Mouse (Mus musculus): ENCODE data around the gene Rufy2. TPM values are rescaled to one million over a fixed set of nuclear protein-coding genes. Genes with fewer than 3 reads are reported as not detected.

The Rufy2 gene
- polyA plus RNA-seq, 1 experiment from 2014 or later, result 17.7 TPM

- no peak overlapping the region for H3K27ac ChIP-seq
- no peaks in the 10 kb centered on the region for H3K36me3 ChIP-seq
- H3K9me3 ChIP-seq, result no peaks in the 10 kb centered on the region
- peaks cover under 1% of the 10 kb centered on the region; the same call in 1 of the 2 replicates for H3K4me1 ChIP-seq
- H3K27me3 ChIP-seq (ENCODE audit: insufficient read depth, poor library complexity, severe bottlenecking), result peaks cover 16% of the 10 kb centered on the region; the same call in 1 of the 2 replicates
- H3K4me3 ChIP-seq, result no peak overlapping the region
- DNase-seq (ENCODE audit: low spot score), result no peak
- WGBS, result 87% methylated on average over 5 of the region's 5 CpGs
These were observed 82.7 kb downstream of the Rufy2 start for GRCm38 (mm10) chr10:63062696-63063095.

DNA sequence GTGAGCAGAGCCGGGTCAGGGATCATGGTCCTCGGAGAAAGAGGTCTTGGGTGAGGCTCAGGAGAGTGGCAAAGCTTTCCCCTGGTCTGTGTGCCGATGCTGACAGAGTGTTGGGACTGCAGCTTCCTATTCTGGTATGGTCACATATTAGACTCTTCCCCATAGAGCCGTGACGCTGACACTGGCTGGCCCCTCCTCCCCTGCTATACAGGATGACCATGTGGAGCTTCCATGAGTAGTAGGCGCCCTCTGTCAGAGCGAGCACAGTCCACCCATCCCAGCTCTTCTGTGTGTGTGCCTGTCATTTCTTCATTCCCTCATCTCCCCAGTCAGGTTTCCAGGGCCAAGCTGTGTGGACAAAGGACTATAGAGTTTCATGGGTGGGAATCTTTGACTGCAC, 83.3 kb downstream of the Rufy2 start:
- Histone ChIP-seq H3K4me1 (no peaks in the 10 kb centered on the region), H3K27ac (no peak overlapping the region), H3K4me3 (no peak overlapping the region), H3K27me3 (ENCODE audit: insufficient read depth, poor library complexity, severe bottlenecking) (peaks cover 11% of the 10 kb centered on the region; the same call in 1 of the 2 replicates), H3K9me3 (no peaks in the 10 kb centered on the region), H3K36me3 (no peaks in the 10 kb centered on the region)
- DNase-seq (ENCODE audit: low spot score), result no peak
- 74% methylated on average over 7 of the region's 7 CpGs for WGBS

DNA sequence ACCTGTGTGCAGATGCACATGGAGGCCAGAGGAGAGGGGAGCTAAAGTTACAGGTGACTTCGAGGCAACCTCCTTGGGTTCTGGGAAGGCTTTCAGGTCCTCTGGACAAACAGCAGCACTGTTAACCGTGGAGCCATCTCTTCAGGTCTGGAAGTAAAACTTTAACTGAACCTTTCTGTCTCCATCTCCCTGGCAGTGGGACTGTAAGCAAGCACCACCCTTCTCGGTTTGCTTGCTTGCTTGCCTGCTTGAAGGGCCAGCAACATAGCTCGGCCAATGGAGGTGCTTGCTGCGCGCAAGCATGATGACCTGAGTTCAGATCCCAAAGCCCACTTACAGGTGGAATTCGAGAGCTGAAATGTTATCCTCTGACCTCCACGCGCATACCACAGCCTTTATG, 84.5 kb downstream of the Rufy2 start:
- peaks cover 7% of the 10 kb centered on the region; the same call in 1 of the 2 replicates for H3K27me3 ChIP-seq (ENCODE audit: insufficient read depth, poor library complexity, severe bottlenecking)
- no peak overlapping the region for H3K27ac ChIP-seq
- 76% methylated on average over 9 of the region's 9 CpGs for WGBS

DNA sequence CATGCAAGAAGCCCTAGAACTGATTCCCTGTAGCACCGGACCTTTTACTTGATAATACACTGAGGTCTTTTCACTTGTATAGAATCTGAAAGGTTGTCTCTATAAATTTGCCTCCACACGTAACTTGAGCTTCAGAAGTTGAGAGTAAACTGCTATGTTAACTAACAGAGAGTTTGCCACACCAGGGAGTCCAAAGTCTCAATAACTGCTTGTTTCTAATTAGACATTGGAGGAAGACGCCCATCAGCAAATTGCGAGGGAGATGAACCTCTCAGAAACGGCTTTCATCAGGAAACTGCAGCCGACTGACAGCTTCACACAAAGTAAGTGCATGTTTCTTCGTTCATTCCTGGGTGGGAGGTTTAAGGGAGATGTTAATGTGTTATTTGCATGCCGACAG, 85.5 kb downstream of the Rufy2 start:
- WGBS, result 67% methylated on average over 8 of the region's 8 CpGs
- Histone ChIP-seq H3K36me3 (no peaks in the 10 kb centered on the region), H3K27me3 (ENCODE audit: insufficient read depth, poor library complexity, severe bottlenecking) (peaks cover 7% of the 10 kb centered on the region; the same call in 1 of the 2 replicates), H3K4me3 (no peak overlapping the region), H3K4me1 (no peaks in the 10 kb centered on the region), H3K9me3 (no peaks in the 10 kb centered on the region), H3K27ac (no peak overlapping the region)
- DNase-seq (ENCODE audit: low spot score), result no peak

More for the DNA sequence above, 84.5 kb downstream of the Rufy2 start:
- no peak for DNase-seq (ENCODE audit: low spot score)
- no peak overlapping the region for H3K4me3 ChIP-seq
- no peaks in the 10 kb centered on the region for H3K4me1 ChIP-seq
- no peaks in the 10 kb centered on the region for H3K9me3 ChIP-seq
- no peaks in the 10 kb centered on the region for H3K36me3 ChIP-seq

DNA sequence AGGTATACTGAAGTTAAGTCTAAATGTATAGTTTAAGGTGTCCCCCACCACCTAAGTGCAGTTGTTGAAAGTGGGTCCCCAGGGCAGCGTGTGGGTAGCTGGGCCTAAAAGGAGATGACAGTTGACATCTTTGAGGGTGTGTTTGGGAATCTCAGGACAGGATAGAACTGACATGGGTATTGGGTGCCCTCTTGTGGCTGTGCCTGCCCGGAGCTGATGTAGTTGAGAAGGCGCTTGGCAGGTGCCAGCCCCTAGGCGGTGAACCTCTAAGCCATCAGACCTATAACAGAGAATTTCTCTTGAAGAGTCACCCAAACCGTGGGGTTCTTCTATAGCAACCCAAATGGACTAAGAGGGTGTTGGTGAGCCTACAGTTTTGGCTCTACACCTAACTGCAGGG, 86.0 kb downstream of the Rufy2 start:
- Histone ChIP-seq H3K4me3 (no peak overlapping the region), H3K27ac (no peak overlapping the region), H3K36me3 (no peaks in the 10 kb centered on the region), H3K9me3 (no peaks in the 10 kb centered on the region), H3K4me1 (no peaks in the 10 kb centered on the region), H3K27me3 (ENCODE audit: insufficient read depth, poor library complexity, severe bottlenecking) (peaks cover 7% of the 10 kb centered on the region; the same call in 1 of the 2 replicates)
- WGBS, result 10% methylated on average over 5 of the region's 5 CpGs
- DNase-seq (ENCODE audit: low spot score), result peak; percentile 86

Other genes with a start within 250 kb of the Rufy2 start
- 106 and 127 TPM in 2 replicates for gene Ccar1, start 187.9 kb upstream of the Rufy2 start, polyA plus RNA-seq (2016; fragmentation: Nextera tagmentation; extraction: Ambion mirVana)
- 25.6 and 30.3 TPM in 2 replicates for gene Tet1, start 71.2 kb upstream of the Rufy2 start, polyA plus RNA-seq (2016; fragmentation: Nextera tagmentation; extraction: Ambion mirVana)
- gene Slc25a16, start 59.6 kb upstream of the Rufy2 start, polyA plus RNA-seq (2016; fragmentation: Nextera tagmentation; extraction: Ambion mirVana), result 11.6 and 12.6 TPM in 2 replicates
- gene Dna2, start 33.2 kb upstream of the Rufy2 start, polyA plus RNA-seq (2016; fragmentation: Nextera tagmentation; extraction: Ambion mirVana), result 31.7 and 32.7 TPM in 2 replicates
- gene Hnrnph3, start 44.0 kb downstream of the Rufy2 start, polyA plus RNA-seq (2016; fragmentation: Nextera tagmentation; extraction: Ambion mirVana), result 83.7 and 115 TPM in 2 replicates
- 0.27 and 0.77 TPM in 2 replicates for gene Pbld2, start 44.1 kb downstream of the Rufy2 start, polyA plus RNA-seq (2016; fragmentation: Nextera tagmentation; extraction: Ambion mirVana)
- 0.42 and 1.7 TPM in 2 replicates for gene Pbld1, start 79.9 kb downstream of the Rufy2 start, polyA plus RNA-seq (2016; fragmentation: Nextera tagmentation; extraction: Ambion mirVana)
- not detected in 2 replicates for gene Atoh7, start 119.4 kb downstream of the Rufy2 start, polyA plus RNA-seq (2016; fragmentation: Nextera tagmentation; extraction: Ambion mirVana)
- gene Mypn, start 223.7 kb downstream of the Rufy2 start, polyA plus RNA-seq (2016; fragmentation: Nextera tagmentation; extraction: Ambion mirVana), result 1.0 and 4.2 TPM in 2 replicates

All from heart, embryonic 10.5 days (tissue).